Mouse (Mus musculus): Measurements from ENCODE around the gene Golph3l. TPM values are rescaled to one million over a fixed set of nuclear protein-coding genes. Genes with fewer than 3 reads are reported as not detected.
A peak's percentile ranks its signal among the peaks of the same experiment; 100 is the strongest.

Golph3l gene
- polyA plus RNA-seq, 1 experiment from 2014 or later = 29.8 TPM

GRCm38 (mm10) chr3:95661945-95662715 is 73.4 kb downstream of the Golph3l start:
- Histone ChIP-seq H3K9ac (ENCODE audit: low read depth, low read length) (no peak overlapping the region), H3K27me3 (replicated peaks; ENCODE audit: control insufficient read depth, insufficient read depth, low read length) (no peaks in the 10 kb centered on the region), H3K9me3 (ENCODE audit: control insufficient read depth, low read length) (no peaks in the 10 kb centered on the region), H3K4me2 (peak overlapping the region; percentile 88), H3K4me1 (replicated peaks; ENCODE audit: control insufficient read depth, insufficient read depth, low read length) (peaks cover 68% of the 10 kb centered on the region), H3K36me3 (ENCODE audit: control insufficient read depth, insufficient read depth, low read length) (peaks cover 33% of the 10 kb centered on the region), H3K27ac (ENCODE audit: low read depth, low read length) (peak overlapping the region; percentile 6), H3K4me3 (ENCODE audit: low read depth, low read length) (peak overlapping the region; percentile 22)
- ATAC-seq (replicated peaks; ENCODE audit: low FRiP score) (no peak), DNase-seq (ENCODE audit: low spot score) (no peak)
- 26% methylated on average over 7 of the region's 7 CpGs for WGBS

- no peaks in the 10 kb centered on the region for H3K27me3 ChIP-seq (replicated peaks; ENCODE audit: control insufficient read depth, insufficient read depth, low read length)
- ATAC-seq (replicated peaks; ENCODE audit: low FRiP score) (no peak), DNase-seq (ENCODE audit: low spot score) (no peak)
- peaks cover 33% of the 10 kb centered on the region for H3K36me3 ChIP-seq (ENCODE audit: control insufficient read depth, insufficient read depth, low read length)
- H3K4me2 ChIP-seq = peak overlapping the region; percentile 88
- WGBS = 74% methylated on average over 7 of the region's 7 CpGs
- H3K9ac ChIP-seq (ENCODE audit: low read depth, low read length) = no peak overlapping the region
- no peaks in the 10 kb centered on the region for H3K9me3 ChIP-seq (ENCODE audit: control insufficient read depth, low read length)
- peak overlapping the region; percentile 22; the same call in 1 of the 2 replicates for H3K4me3 ChIP-seq (ENCODE audit: low read depth, low read length)
- peaks cover 72% of the 10 kb centered on the region for H3K4me1 ChIP-seq (replicated peaks; ENCODE audit: control insufficient read depth, insufficient read depth, low read length)
- H3K27ac ChIP-seq (ENCODE audit: low read depth, low read length) = peak overlapping the region; percentile 6
Observed at GRCm38 (mm10) chr3:95662724-95663449, 74.2 kb downstream of the Golph3l start.

GRCm38 (mm10) chr3:95663486-95663885 is 74.8 kb downstream of the Golph3l start:
- H3K36me3 ChIP-seq (ENCODE audit: control insufficient read depth, insufficient read depth, low read length) = peaks cover 34% of the 10 kb centered on the region
- 84% methylated on average over 2 of the region's 2 CpGs for WGBS
- no peaks in the 10 kb centered on the region for H3K27me3 ChIP-seq (replicated peaks; ENCODE audit: control insufficient read depth, insufficient read depth, low read length)
- no peak for ATAC-seq (replicated peaks; ENCODE audit: low FRiP score)
- peak overlapping the region; percentile 22 for H3K4me2 ChIP-seq
- no peak for DNase-seq (ENCODE audit: low spot score)
- 0 out of 2 replicates have a peak overlapping the region, but pooled peaks have one; percentile 22 for H3K27ac ChIP-seq (ENCODE audit: low read depth, low read length)
- H3K4me1 ChIP-seq (replicated peaks; ENCODE audit: control insufficient read depth, insufficient read depth, low read length) = peaks cover 78% of the 10 kb centered on the region
- H3K4me3 ChIP-seq (ENCODE audit: low read depth, low read length) = no peak overlapping the region
- H3K9ac ChIP-seq (ENCODE audit: low read depth, low read length) = no peak overlapping the region
- no peaks in the 10 kb centered on the region for H3K9me3 ChIP-seq (ENCODE audit: control insufficient read depth, low read length)

GRCm38 (mm10) chr3:95663969-95664608 is 75.4 kb downstream of the Golph3l start:
- H3K9ac ChIP-seq (ENCODE audit: low read depth, low read length) = no peak overlapping the region
- H3K9me3 ChIP-seq (ENCODE audit: control insufficient read depth, low read length) = no peaks in the 10 kb centered on the region
- H3K27ac ChIP-seq (ENCODE audit: low read depth, low read length) = peak overlapping the region; percentile 22; the same call in 1 of the 2 replicates
- DNase-seq (ENCODE audit: low spot score) = no peak
- no peak for ATAC-seq (replicated peaks; ENCODE audit: low FRiP score)
- H3K4me3 ChIP-seq (ENCODE audit: low read depth, low read length) = no peak overlapping the region
- H3K27me3 ChIP-seq (replicated peaks; ENCODE audit: control insufficient read depth, insufficient read depth, low read length) = no peaks in the 10 kb centered on the region
- H3K4me1 ChIP-seq (replicated peaks; ENCODE audit: control insufficient read depth, insufficient read depth, low read length) = peaks cover 80% of the 10 kb centered on the region
- peaks cover 36% of the 10 kb centered on the region for H3K36me3 ChIP-seq (ENCODE audit: control insufficient read depth, insufficient read depth, low read length)
- peak overlapping the region; percentile 22 for H3K4me2 ChIP-seq
- WGBS = 83% methylated on average over 3 of the region's 3 CpGs

GRCm38 (mm10) chr3:95664940-95665352 is 76.2 kb downstream of the Golph3l start:
- H3K9me3 ChIP-seq (ENCODE audit: control insufficient read depth, low read length) = no peaks in the 10 kb centered on the region
- 86% methylated on average over 4 of the region's 4 CpGs for WGBS
- peak overlapping the region; percentile 76 for H3K27ac ChIP-seq (ENCODE audit: low read depth, low read length)
- H3K4me1 ChIP-seq (replicated peaks; ENCODE audit: control insufficient read depth, insufficient read depth, low read length) = peaks cover 80% of the 10 kb centered on the region
- H3K9ac ChIP-seq (ENCODE audit: low read depth, low read length) = peak overlapping the region; percentile 13; the same call in 1 of the 2 replicates
- DNase-seq (ENCODE audit: low spot score) = no peak
- H3K27me3 ChIP-seq (replicated peaks; ENCODE audit: control insufficient read depth, insufficient read depth, low read length) = no peaks in the 10 kb centered on the region
- peak overlapping the region; percentile 39 for H3K4me2 ChIP-seq
- no peak overlapping the region for H3K4me3 ChIP-seq (ENCODE audit: low read depth, low read length)
- ATAC-seq (replicated peaks; ENCODE audit: low FRiP score) = 0 out of 2 replicates have a peak, but pooled peaks have one; percentile 19
- H3K36me3 ChIP-seq (ENCODE audit: control insufficient read depth, insufficient read depth, low read length) = peaks cover 39% of the 10 kb centered on the region

GRCm38 (mm10) chr3:95666124-95666844 is 77.5 kb downstream of the Golph3l start:
- WGBS = 33% methylated on average over 6 of the region's 6 CpGs
- H3K4me2 ChIP-seq = peak overlapping the region; percentile 41
- peak; percentile 76 for ATAC-seq (replicated peaks; ENCODE audit: low FRiP score)
- peak; percentile 76 for DNase-seq (ENCODE audit: low spot score)
- H3K27me3 ChIP-seq (replicated peaks; ENCODE audit: control insufficient read depth, insufficient read depth, low read length) = no peaks in the 10 kb centered on the region
- peaks cover 30% of the 10 kb centered on the region for H3K36me3 ChIP-seq (ENCODE audit: control insufficient read depth, insufficient read depth, low read length)
- H3K9ac ChIP-seq (ENCODE audit: low read depth, low read length) = 0 out of 2 replicates have a peak overlapping the region, but pooled peaks have one; percentile 34
- peak overlapping the region; percentile 76 for H3K27ac ChIP-seq (ENCODE audit: low read depth, low read length)
- H3K9me3 ChIP-seq (ENCODE audit: control insufficient read depth, low read length) = no peaks in the 10 kb centered on the region
- H3K4me1 ChIP-seq (replicated peaks; ENCODE audit: control insufficient read depth, insufficient read depth, low read length) = peaks cover 71% of the 10 kb centered on the region
- H3K4me3 ChIP-seq (ENCODE audit: low read depth, low read length) = no peak overlapping the region

- Histone ChIP-seq H3K4me3 (ENCODE audit: low read depth, low read length) (no peak overlapping the region), H3K27ac (ENCODE audit: low read depth, low read length) (peak overlapping the region; percentile 59), H3K27me3 (replicated peaks; ENCODE audit: control insufficient read depth, insufficient read depth, low read length) (no peaks in the 10 kb centered on the region), H3K9ac (ENCODE audit: low read depth, low read length) (peak overlapping the region; percentile 26; the same call in 1 of the 2 replicates), H3K9me3 (ENCODE audit: control insufficient read depth, low read length) (no peaks in the 10 kb centered on the region), H3K4me2 (peak overlapping the region; percentile 4), H3K36me3 (ENCODE audit: control insufficient read depth, insufficient read depth, low read length) (peaks cover 27% of the 10 kb centered on the region), H3K4me1 (replicated peaks; ENCODE audit: control insufficient read depth, insufficient read depth, low read length) (peaks cover 68% of the 10 kb centered on the region)
- ATAC-seq (replicated peaks; ENCODE audit: low FRiP score) (no peak), DNase-seq (ENCODE audit: low spot score) (no peak)
- 50% methylated on average over 4 of the region's 4 CpGs for WGBS
Observed at GRCm38 (mm10) chr3:95667521-95667920, 78.8 kb downstream of the Golph3l start.

GRCm38 (mm10) chr3:95668026-95668425 is 79.3 kb downstream of the Golph3l start:
- H3K9me3 ChIP-seq (ENCODE audit: control insufficient read depth, low read length) = no peaks in the 10 kb centered on the region
- H3K27me3 ChIP-seq (replicated peaks; ENCODE audit: control insufficient read depth, insufficient read depth, low read length) = no peaks in the 10 kb centered on the region
- DNase-seq (ENCODE audit: low spot score) (no peak), ATAC-seq (replicated peaks; ENCODE audit: low FRiP score) (no peak)
- H3K4me3 ChIP-seq (ENCODE audit: low read depth, low read length) = no peak overlapping the region
- peak overlapping the region; percentile 59 for H3K27ac ChIP-seq (ENCODE audit: low read depth, low read length)
- H3K4me2 ChIP-seq = peak overlapping the region; percentile 4
- peaks cover 24% of the 10 kb centered on the region for H3K36me3 ChIP-seq (ENCODE audit: control insufficient read depth, insufficient read depth, low read length)
- 43% methylated on average over 7 of the region's 7 CpGs for WGBS
- H3K9ac ChIP-seq (ENCODE audit: low read depth, low read length) = no peak overlapping the region; the same call in 1 of the 2 replicates
- peaks cover 68% of the 10 kb centered on the region for H3K4me1 ChIP-seq (replicated peaks; ENCODE audit: control insufficient read depth, insufficient read depth, low read length)

Data from liver, embryonic 11.5 days (tissue).